Mouse (Mus musculus) gastrocnemius, adult 2 months (tissue): Measurements from ENCODE around the gene Galnt13. TPM values are rescaled to one million over a fixed set of nuclear protein-coding genes. Genes with fewer than 3 reads are reported as not detected.

Experiments used
- DNase-seq: peaks from one replicate; pipeline ENCODE4 v3.0.0; 2022
- H3K27ac ChIP-seq: fragments of 200-600 bp; 2 replicates; pipeline ENCODE4 v1.8.1; 2022; ENCODE audit warnings: mild to moderate bottlenecking
- H3K4me3 ChIP-seq: fragments of 200-600 bp; 2 replicates; pipeline ENCODE4 v1.8.1; 2022; ENCODE audit warnings: mild to moderate bottlenecking, moderate library complexity
- CTCF ChIP-seq: fragments of 200-600 bp; IDR thresholded peaks from 2 replicates; pipeline ENCODE4 v1.8.1; 2022; ENCODE audit warnings: antibody characterized with exemption, mild to moderate bottlenecking, moderate library complexity
- intact Hi-C: fragments of 180-260 bp; cut with DNase I; formaldehyde crosslinking; loops from one replicate; pipeline ENCODE4 v1.15.1; 2025
- long read RNA-seq, 2 experiments: library from polyadenylated mRNA; stranded (forward); transcript quantifications; one replicate each; pipeline ENCODE4 v2.0.0; 2021
- total RNA-seq, 2 experiments: library from RNA; stranded (reverse); gene quantifications; 2 replicates each; pipeline ENCODE4 v1.2.3; 2021

Galnt13 gene
- total RNA-seq = not detected
- long read RNA-seq, experiment 1 = 0 reads
- long read RNA-seq, experiment 2 = 0 reads

DNA sequence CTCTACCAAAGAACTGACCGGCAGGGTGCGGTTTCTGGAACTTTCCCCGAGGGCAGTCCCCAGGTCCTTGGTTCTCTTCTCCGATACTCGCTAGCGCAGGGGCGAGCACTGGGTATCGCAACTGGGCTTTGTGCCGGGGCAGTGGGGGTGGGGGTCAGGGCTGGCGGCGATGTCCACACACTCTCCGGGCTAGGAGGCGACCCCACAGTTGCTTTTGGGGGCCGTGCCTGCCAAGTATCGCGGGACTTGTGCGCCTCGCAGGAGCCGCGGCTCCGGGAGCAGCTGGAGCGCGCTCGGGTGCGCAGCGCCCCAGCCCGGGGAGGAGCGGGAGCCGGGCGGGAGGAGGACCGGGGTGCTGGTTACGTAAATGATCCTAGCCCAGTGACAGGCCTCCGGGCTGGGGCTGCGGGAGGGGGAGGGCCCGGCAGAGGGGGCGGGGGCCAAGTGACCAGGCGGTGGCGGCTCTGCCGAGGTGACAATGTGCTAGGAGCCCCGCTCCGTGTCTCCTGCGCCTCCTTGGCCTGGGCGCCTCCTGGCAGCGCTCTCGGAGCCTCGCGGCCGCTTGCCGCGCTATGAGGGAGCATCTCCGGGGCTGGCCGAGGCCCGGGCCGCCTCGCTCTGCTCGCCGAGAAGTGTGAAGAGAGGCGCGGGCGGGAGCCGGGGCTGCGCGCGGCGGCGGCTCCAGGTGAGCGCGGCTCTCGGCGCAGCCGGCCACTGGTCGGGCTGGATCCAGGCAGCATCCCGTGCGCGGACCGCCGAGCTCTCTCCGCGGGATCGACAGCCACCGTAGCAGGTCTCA, at the start of gene Galnt13:
Galnt13 (plus strand) TSS at position 381 of the 799 bp plus-strand sequence.
- DNase-seq = peak; percentile 16
- TF ChIP-seq CTCF = no peak
- Histone ChIP-seq H3K27ac (no peak within 1 kb of the TSS), H3K4me3 (peak within 1 kb of the TSS; percentile 51)
- intact Hi-C loops = no loop called here

DNA sequence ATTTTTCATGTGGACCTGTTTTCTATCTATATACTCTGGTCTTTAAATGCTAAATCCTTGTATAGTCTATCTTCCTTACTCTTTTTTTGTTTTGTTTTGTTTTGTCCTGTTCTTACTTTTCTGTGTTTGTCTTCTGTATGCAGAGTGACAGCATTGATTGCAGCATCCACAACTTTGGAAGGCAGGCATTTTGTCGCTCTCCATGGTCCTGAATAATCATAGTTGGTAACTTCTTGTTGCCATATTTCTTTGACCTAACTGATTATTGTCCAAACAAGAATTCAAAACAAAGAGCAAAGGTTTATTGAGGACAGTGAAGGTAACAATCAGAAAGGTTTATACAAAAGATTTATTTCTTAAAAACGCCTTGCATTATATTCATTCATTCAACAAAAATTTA, 5.1 kb upstream of the Galnt13 start:
- DNase-seq = no peak
- intact Hi-C loops = no loop called here
- Histone ChIP-seq H3K4me3 (no peak overlapping the region), H3K27ac (no peak overlapping the region)
- TF ChIP-seq CTCF = no peak

DNA sequence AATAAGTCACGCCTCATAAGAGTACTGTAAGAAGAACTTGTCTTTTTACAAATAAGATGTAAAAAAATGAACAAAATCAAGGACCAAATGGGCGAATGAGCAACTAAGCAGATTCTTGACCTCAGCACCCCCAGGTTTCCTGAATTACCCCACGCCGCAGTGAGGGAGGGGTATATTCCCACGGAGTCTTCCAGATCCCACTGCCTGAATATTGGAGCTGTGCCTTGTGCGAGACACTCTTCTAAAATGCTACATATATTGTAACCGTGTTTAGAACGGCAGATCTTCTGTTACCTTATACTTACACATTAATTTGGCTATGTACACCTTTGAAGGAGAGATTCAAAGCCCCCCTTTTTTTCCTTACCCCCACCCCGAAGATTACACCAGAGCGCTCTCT, 737 bp upstream of the Galnt13 start:
- Histone ChIP-seq H3K4me3 (no peak overlapping the region), H3K27ac (no peak overlapping the region)
- TF ChIP-seq CTCF = no peak
- no peak for DNase-seq
- intact Hi-C loops = no loop called here

DNA sequence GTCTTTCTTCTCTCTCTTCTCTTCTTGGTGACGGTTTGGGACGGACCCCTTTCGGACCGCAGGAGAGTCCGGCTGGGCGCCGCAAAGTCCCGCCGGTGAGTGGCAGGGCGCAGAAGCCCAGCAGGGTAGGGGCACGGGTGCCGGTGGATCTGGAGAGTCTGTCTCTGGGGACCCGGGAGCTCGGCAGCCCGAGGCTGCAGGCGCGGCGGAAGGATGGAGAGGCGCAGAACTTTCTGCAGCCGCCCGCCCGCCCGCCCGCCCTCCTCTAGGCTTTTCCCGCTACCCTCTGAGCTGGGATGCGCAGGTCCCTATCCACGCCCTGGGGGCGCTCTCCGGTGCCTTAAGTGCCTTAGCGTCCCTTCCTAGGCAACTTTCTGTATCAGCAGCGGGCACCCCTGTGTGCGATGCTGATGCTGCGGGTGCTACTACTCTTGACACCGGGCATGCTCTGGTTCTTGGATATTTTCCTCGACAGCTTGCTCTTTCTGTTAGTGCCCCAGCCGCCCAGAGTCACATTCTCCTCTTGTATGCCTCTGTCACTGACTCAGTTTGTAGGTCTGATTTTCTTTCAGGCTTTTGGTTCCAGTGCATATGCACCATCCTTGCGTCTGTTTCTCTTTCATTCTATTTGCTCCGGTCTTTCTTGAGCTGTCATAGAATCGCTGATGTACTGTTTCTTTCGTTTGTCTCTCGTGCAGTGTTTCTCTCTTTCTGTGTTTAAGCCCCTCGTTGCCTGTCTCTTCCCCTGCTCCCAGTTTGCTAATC, 801 bp downstream of the Galnt13 start:
- no peak for DNase-seq
- no peak for TF ChIP-seq CTCF
- intact Hi-C loops = no loop called here
- no peak overlapping the region for H3K27ac ChIP-seq
- H3K4me3 ChIP-seq = peak overlapping the region; percentile 51

DNA sequence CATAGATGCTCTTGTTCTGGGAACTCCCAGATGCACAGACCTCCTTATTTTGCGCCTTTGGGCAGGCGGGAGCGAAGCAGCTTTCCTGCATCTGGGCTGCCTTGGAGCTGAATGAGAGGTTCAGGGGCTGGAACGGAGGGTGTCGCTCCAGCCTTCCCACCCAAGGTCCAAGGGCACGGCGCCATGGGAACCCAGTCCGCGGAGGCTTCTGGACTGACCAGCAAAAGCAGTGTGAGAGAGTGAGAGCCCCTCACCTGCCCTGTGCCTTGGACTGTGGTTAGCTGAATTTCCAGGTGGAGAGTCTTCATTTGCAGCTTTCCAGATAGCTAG, 1.3 kb downstream of the Galnt13 start:
- no peak for TF ChIP-seq CTCF
- Histone ChIP-seq H3K4me3 (no peak overlapping the region), H3K27ac (no peak overlapping the region)
- intact Hi-C loops = no loop called here
- peak; percentile 15 for DNase-seq

DNA sequence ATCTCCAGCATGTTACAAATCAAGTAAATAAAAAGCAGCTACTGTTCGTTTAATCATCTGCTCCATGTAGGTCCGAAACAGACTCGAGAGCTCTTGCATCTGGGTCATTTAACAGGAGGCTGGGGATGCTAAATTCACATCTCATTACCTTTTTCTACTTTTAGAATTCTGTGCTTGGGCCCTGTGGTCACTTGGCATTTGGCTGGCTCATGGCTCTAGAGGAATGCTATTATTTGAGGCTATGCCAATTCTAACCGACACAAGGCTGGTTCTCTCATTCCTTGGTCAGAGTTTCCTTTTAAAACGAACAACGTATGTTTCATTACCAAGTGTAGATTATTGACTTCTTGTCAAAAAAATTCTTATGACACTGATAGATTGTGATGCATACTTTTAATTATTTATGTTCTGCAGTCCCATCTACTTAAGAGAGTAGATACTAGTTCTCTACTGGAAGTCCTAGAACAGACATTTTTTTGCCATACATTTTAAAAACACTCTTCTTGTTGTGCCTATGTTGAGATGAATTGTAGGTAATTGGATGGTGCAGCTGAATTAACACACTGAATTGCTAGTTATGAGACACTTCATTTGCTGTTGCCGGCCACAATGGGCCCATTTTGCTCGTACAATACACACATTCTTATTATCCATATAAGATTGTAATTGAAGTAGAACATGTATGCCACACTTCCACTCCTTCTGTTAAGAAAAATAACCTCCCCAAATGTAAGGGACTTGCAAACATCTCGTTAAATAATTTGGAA, 6.8 kb downstream of the Galnt13 start:
- intact Hi-C loops = no loop called here
- H3K4me3 ChIP-seq = no peak overlapping the region
- TF ChIP-seq CTCF = no peak
- no peak overlapping the region for H3K27ac ChIP-seq
- no peak for DNase-seq

DNA sequence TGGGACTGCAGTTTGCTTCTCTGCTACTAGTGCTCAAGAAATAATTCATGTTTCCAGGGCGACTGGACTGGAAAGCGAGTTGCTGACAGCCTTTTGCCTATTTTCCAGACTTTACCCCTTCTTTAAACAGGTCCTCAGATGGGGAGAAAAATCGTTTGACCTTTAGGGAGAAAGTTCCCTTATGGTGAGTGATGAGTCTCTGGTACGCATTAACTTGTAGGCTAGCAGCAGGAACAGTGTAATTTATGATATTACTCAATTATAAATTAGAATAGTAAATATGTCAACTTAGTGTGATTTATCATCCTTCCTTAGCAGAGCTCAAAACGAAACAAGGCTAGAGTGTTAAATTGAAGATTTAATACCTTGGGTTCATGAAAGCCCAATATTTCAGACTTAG, 47.3 kb downstream of the Galnt13 start:
- no peak for DNase-seq
- Histone ChIP-seq H3K4me3 (no peak overlapping the region), H3K27ac (no peak overlapping the region)
- intact Hi-C loops = no loop called here
- no peak for TF ChIP-seq CTCF

DNA sequence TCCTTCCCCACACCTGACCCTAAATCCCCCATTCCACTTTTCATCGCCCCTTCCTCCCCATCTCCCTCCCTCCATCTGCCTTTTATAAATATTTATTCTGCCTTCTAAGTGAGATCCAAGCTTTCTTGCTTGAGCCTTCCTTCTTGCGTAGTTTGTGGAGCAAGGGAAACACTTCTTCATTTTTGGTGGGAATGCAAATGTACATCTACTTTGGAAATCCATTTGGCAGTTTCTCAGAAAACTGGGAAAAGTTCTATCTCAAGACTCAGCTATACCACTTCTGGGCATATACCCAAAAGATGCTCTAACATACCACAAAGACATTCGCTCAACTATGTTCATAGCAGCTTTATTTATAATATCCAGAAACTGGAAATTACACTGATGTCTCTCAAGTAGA, 86.9 kb downstream of the Galnt13 start:
- no peak for TF ChIP-seq CTCF
- no peak overlapping the region for H3K27ac ChIP-seq
- H3K4me3 ChIP-seq = no peak overlapping the region
- DNase-seq = no peak
- intact Hi-C loops = no loop called here

DNA sequence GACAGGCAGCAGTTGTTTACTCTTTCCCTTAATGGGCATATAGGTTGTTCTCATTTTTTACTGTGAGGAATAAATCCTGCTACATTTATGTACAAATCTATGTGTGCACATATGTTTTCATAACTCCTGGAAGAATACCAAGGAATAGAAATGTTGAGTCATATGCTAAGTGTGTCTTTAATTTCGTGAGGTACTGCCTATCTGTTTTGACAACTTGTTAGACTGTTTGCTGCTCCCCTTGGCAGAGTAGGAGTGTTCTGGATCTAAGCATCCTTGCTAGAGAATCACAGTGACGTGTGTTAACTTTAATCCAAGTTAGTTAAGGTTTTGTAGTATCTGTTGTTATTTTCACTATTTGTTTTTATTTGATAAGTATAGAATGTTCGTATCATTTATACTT, 91.0 kb downstream of the Galnt13 start:
- DNase-seq = no peak
- no peak for TF ChIP-seq CTCF
- Histone ChIP-seq H3K27ac (no peak overlapping the region), H3K4me3 (no peak overlapping the region)
- intact Hi-C loops = no loop called here

DNA sequence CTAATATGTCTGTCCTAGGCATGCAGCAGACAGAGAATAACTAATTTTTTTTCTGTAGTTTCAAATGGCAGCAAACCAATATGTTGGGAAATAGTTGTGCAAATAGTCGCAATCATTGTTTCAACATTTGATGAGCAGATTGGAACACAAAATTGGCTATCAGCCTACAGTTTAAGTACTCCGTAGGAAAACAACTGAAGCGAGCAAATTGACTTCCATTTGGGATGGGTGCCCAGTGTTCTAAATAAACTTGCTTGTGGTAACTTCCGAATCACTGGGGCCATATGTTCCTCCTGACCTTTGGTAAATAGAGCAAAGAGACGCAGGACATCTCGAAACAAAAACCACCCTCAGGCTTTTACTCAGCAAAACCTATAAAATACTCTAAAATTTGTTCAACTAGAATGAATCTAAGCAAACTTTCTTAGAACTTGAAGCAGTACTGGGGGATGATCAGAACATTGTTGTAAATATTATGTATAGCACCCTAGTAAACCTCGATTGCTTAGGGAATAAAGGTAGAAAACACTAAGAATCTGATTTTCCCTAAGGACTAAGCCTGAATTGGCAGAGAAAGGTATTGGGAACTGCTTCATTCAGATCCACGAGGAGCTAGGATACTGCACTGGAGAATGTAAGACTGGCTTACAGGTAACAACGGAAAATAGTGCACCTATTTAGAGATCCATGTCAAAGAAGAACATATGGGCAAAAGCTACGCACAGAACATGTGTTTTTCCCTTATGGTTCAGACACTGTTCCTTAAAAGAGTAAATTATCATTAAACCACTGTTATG, 122.4 kb downstream of the Galnt13 start:
- no peak for DNase-seq
- Histone ChIP-seq H3K27ac (no peak overlapping the region), H3K4me3 (no peak overlapping the region)
- no peak for TF ChIP-seq CTCF
- intact Hi-C loops = no loop called here

DNA sequence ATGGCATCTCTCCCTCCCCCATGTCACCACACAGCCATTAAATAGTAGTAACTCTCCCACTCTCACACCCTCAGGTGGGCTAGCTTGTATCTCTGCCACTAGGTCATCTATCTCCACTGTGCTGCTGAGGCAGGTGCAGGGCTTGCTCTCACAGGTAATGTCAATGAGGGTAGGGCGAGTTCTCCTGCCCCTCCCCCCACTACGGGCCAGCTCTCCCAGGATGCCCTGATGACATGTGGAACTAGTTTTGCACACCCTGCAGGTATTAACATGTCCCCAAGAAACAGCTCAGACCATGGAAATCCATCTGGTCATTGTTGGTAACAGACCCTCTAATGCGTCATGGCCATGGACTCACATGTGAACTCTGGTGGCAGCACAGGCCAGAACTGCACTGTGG, 129.0 kb downstream of the Galnt13 start:
- TF ChIP-seq CTCF = no peak
- no peak for DNase-seq
- H3K27ac ChIP-seq = no peak overlapping the region
- H3K4me3 ChIP-seq = no peak overlapping the region
- intact Hi-C loops = no loop called here

DNA sequence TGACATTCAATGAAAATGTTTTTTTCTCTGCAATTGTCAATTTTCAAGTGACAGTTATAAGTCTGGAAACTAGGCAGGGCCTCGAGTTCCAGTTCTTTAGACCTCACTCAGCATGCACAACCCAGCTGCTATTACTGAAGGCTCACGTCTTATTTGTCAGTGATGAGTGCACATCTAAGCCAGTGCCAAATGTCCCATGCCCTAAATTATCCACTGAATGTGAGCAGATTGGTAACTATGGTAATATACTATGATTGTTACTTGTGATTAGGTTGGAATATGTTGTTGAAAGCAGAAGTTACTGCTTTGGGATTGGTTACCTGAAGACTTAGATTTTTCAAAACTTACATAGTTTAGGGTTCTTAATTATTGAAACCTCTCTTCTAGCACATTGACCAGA, 131.1 kb downstream of the Galnt13 start:
- DNase-seq = no peak
- TF ChIP-seq CTCF = no peak
- Histone ChIP-seq H3K4me3 (no peak overlapping the region), H3K27ac (no peak overlapping the region)
- intact Hi-C loops = no loop called here
